Mouse (Mus musculus): ENCODE data around the gene Repin1.

GRCm38 (mm10) chr6:48596545-48597232, 3.0 kb downstream of the Repin1 start:
- TF ChIP-seq POLR2A (IDR thresholded peaks at IDR 0.05; ENCODE audit: extremely low read depth, insufficient read depth, low read length) (no peak), CTCF (IDR thresholded peaks at IDR 0.05; ENCODE audit: low read depth, low read length) (no peak)
